Mouse (Mus musculus): ENCODE measurements around the gene Kcnj10.
A peak's percentile ranks its signal among the peaks of the same experiment; 100 is the strongest.

Gene Kcnj10

GRCm38 (mm10) chr1:172340729-172341321 lies at the start of gene Kcnj10:
Gene Kcnj10 (plus strand): TSS chr1:172341210.
- peak in 1 of 2 experiments; percentile 29 for DNase-seq (ENCODE audit: low spot score in 2 of 2)

- DNase-seq (ENCODE audit: low spot score in 2 of 2), result no peak
These were observed 48.1 kb upstream of the Kcnj10 start for GRCm38 (mm10) chr1:172292880-172293279.

- no peak for DNase-seq (ENCODE audit: low spot score in 2 of 2)
These were observed 47.6 kb upstream of the Kcnj10 start for GRCm38 (mm10) chr1:172293449-172293848.

GRCm38 (mm10) chr1:172295751-172296197 lies 45.2 kb upstream of the Kcnj10 start:
- no peak for DNase-seq (ENCODE audit: low spot score in 2 of 2)

- DNase-seq (ENCODE audit: low spot score in 2 of 2), result no peak
These were observed 44.0 kb upstream of the Kcnj10 start for GRCm38 (mm10) chr1:172296816-172297510.

GRCm38 (mm10) chr1:172297611-172298537 lies 43.1 kb upstream of the Kcnj10 start, which contains the start of gene Atp1a2:
Gene Atp1a2 (minus strand): TSS chr1:172298064.
- DNase-seq (ENCODE audit: low spot score in 2 of 2), result no peak

GRCm38 (mm10) chr1:172299528-172299927 lies 41.5 kb upstream of the Kcnj10 start:
- DNase-seq (ENCODE audit: low spot score in 2 of 2), result no peak

- no peak for DNase-seq (ENCODE audit: low spot score in 2 of 2)
These were observed 40.8 kb upstream of the Kcnj10 start for GRCm38 (mm10) chr1:172300247-172300646.

GRCm38 (mm10) chr1:172301180-172301579 lies 39.8 kb upstream of the Kcnj10 start:
- DNase-seq (ENCODE audit: low spot score in 2 of 2), result no peak

GRCm38 (mm10) chr1:172302311-172302710 lies 38.7 kb upstream of the Kcnj10 start:
- DNase-seq (ENCODE audit: low spot score in 2 of 2), result no peak

GRCm38 (mm10) chr1:172302851-172303250 lies 38.2 kb upstream of the Kcnj10 start:
- DNase-seq (ENCODE audit: low spot score in 2 of 2), result no peak

- no peak for DNase-seq (ENCODE audit: low spot score in 2 of 2)
These were observed 36.6 kb upstream of the Kcnj10 start for GRCm38 (mm10) chr1:172304443-172304842.

- no peak for DNase-seq (ENCODE audit: low spot score in 2 of 2)
These were observed 35.9 kb upstream of the Kcnj10 start for GRCm38 (mm10) chr1:172305153-172305552.

GRCm38 (mm10) chr1:172305635-172306034 lies 35.4 kb upstream of the Kcnj10 start:
- no peak for DNase-seq (ENCODE audit: low spot score in 2 of 2)

- no peak for DNase-seq (ENCODE audit: low spot score in 2 of 2)
These were observed 34.8 kb upstream of the Kcnj10 start for GRCm38 (mm10) chr1:172306196-172306595.

- no peak for DNase-seq (ENCODE audit: low spot score in 2 of 2)
These were observed 34.1 kb upstream of the Kcnj10 start for GRCm38 (mm10) chr1:172306885-172307284.

- DNase-seq (ENCODE audit: low spot score in 2 of 2), result no peak
These were observed 33.1 kb upstream of the Kcnj10 start for GRCm38 (mm10) chr1:172307936-172308335.

GRCm38 (mm10) chr1:172308409-172308808 lies 32.6 kb upstream of the Kcnj10 start:
- DNase-seq (ENCODE audit: low spot score in 2 of 2), result no peak

- peak; percentile 68 to 82 for DNase-seq (ENCODE audit: low spot score in 2 of 2)
These were observed 31.2 kb upstream of the Kcnj10 start for GRCm38 (mm10) chr1:172309699-172310398.

- no peak for DNase-seq (ENCODE audit: low spot score in 2 of 2)
These were observed 29.6 kb upstream of the Kcnj10 start for GRCm38 (mm10) chr1:172311248-172311906.

Measured in spleen, postnatal 14 days (tissue).